Comparison of ENCODE assay signal across 8 mouse cellular contexts in genomic region chr13:49307311-49307969, GRCm38 (mm10). TPM values are rescaled to one million over a fixed set of nuclear protein-coding genes. Genes with fewer than 3 reads are reported as not detected.
DNase-seq lines count a peak whose midpoint lies in the region; ATAC-seq and TF ChIP-seq lines count a peak whose summit lies in the region.

No protein-coding gene starts in this region.

- no peak for DNase-seq in kidney, adult 8-10 months
- peak; percentile 78 for DNase-seq in T-cell, adult 2 months (ENCODE audit: low spot score)
- no peak for DNase-seq in forebrain, postnatal 0 days
- peak; percentile 12 for DNase-seq in mesoderm, embryonic 11.5 days (ENCODE audit: low read depth, low spot score)
- peak; percentile 81 for DNase-seq in thymus, postnatal 0 days (ENCODE audit: low spot score)
- no peak for DNase-seq in adipocyte (ENCODE audit: low spot score)

- no peaks in the 10 kb centered on the region for H3K27me3 ChIP-seq in kidney, embryonic 16.5 days (ENCODE audit: insufficient read depth, low read length)
- no peaks in the 10 kb centered on the region for H3K27me3 ChIP-seq in forebrain, postnatal 0 days (ENCODE audit: insufficient read depth, low read length)
- no peaks in the 10 kb centered on the region for H3K27me3 ChIP-seq in limb, embryonic 12.5 days

- peak; percentile 23; the same call in 1 of the 2 replicates for ATAC-seq in kidney, embryonic 16.5 days (ENCODE audit: low FRiP score, low TSS enrichment)
- peak; percentile 48 for ATAC-seq in forebrain, postnatal 0 days
- ATAC-seq in limb, embryonic 12.5 days (ENCODE audit: insufficient number of reproducible peaks, insufficient read depth, low FRiP score, low TSS enrichment, low read depth), result no peak

- WGBS in kidney, embryonic 16.5 days, result 32% methylated on average over 10 of the region's 10 CpGs
- WGBS in forebrain, postnatal 0 days, result 47% methylated on average over 10 of the region's 10 CpGs
- 36% methylated on average over 10 of the region's 10 CpGs for WGBS in limb, embryonic 12.5 days

- no peaks in the 10 kb centered on the region for H3K9me3 ChIP-seq in kidney, embryonic 16.5 days (ENCODE audit: low read length)
- H3K9me3 ChIP-seq in forebrain, postnatal 0 days (ENCODE audit: low read length), result no peaks in the 10 kb centered on the region
- H3K9me3 ChIP-seq in limb, embryonic 12.5 days, result no peaks in the 10 kb centered on the region

- H3K27ac ChIP-seq in kidney, embryonic 16.5 days (ENCODE audit: low read length), result peak overlapping the region; percentile 59; the same call in 1 of the 2 replicates
- no peak overlapping the region for H3K27ac ChIP-seq in forebrain, postnatal 0 days (ENCODE audit: low read depth, low read length)
- peak overlapping the region; percentile 12; the same call in 1 of the 2 replicates for H3K27ac ChIP-seq in limb, embryonic 12.5 days

- 0 out of 2 replicates have a peak overlapping the region, but pooled peaks have one; percentile 5 for H3K4me2 ChIP-seq in kidney, embryonic 16.5 days (replicated peaks; ENCODE audit: low read depth, low read length)
- no peak overlapping the region for H3K4me2 ChIP-seq in forebrain, postnatal 0 days (ENCODE audit: low read depth)
- no peak overlapping the region for H3K4me2 ChIP-seq in limb, embryonic 12.5 days

- H3K4me3 ChIP-seq in kidney, embryonic 16.5 days (ENCODE audit: low read length), result no peak overlapping the region
- no peak overlapping the region for H3K4me3 ChIP-seq in forebrain, postnatal 0 days (ENCODE audit: low read depth, low read length)
- no peak overlapping the region for H3K4me3 ChIP-seq in limb, embryonic 12.5 days (replicated peaks)

- 0 out of 2 replicates have a peak overlapping the region, but pooled peaks have one; percentile 3 for H3K9ac ChIP-seq in kidney, embryonic 16.5 days (replicated peaks; ENCODE audit: low read length)
- H3K9ac ChIP-seq in forebrain, postnatal 0 days, result no peak overlapping the region
- H3K9ac ChIP-seq in limb, embryonic 12.5 days (replicated peaks), result no peak overlapping the region

- H3K36me3 ChIP-seq in kidney, embryonic 16.5 days (ENCODE audit: insufficient read depth, low read length), result no peaks in the 10 kb centered on the region
- H3K36me3 ChIP-seq in forebrain, postnatal 0 days (ENCODE audit: insufficient read depth), result no peaks in the 10 kb centered on the region; the same call in 1 of the 2 replicates
- no peaks in the 10 kb centered on the region for H3K36me3 ChIP-seq in limb, embryonic 12.5 days

- TF ChIP-seq CTCF in forebrain, postnatal 0 days (IDR thresholded peaks at IDR 0.05; ENCODE audit: low read depth), result no peak

- H3K4me1 ChIP-seq in kidney, embryonic 16.5 days (ENCODE audit: insufficient read depth, low read length), result peaks cover 10% of the 10 kb centered on the region
- no peaks in the 10 kb centered on the region for H3K4me1 ChIP-seq in forebrain, postnatal 0 days (ENCODE audit: insufficient read depth)
- H3K4me1 ChIP-seq in limb, embryonic 12.5 days (replicated peaks), result peaks cover 4% of the 10 kb centered on the region; the same call in 1 of the 2 replicates

RNA-seq across cellular contexts. Expression of gene Fgd3, which starts 12.7 kb away (rescaled TPM):
- polyA plus RNA-seq in kidney, embryonic 16.5 days (2015; fragmentation: Nextera tagmentation; extraction: Ambion mirVana), result 1.0 and 1.1 TPM in 2 replicates
- total RNA-seq in forebrain, postnatal 0 days (2014; rRNA removed), result 14.0 and 17.2 TPM in 2 replicates
- 2.0 and 2.8 TPM in 2 replicates for polyA plus RNA-seq in forebrain, postnatal 0 days (2015; fragmentation: Nextera tagmentation; extraction: Ambion mirVana)
- polyA plus RNA-seq in limb, embryonic 12.5 days (2016; fragmentation: Nextera tagmentation; extraction: Ambion mirVana), result 0.66 and 0.91 TPM in 2 replicates
- 1.7 and 2.1 TPM in 2 replicates for polyA plus RNA-seq in thymus, postnatal 0 days (2015; fragmentation: Nextera tagmentation; extraction: Ambion mirVana)

RNA-seq across cellular contexts. Expression of gene Bicd2, which starts 33.9 kb away (rescaled TPM):
- polyA plus RNA-seq in kidney, embryonic 16.5 days (2015; fragmentation: Nextera tagmentation; extraction: Ambion mirVana), result 27.9 and 29.4 TPM in 2 replicates
- total RNA-seq in forebrain, postnatal 0 days (2014; rRNA removed), result 40.9 and 50.9 TPM in 2 replicates
- polyA plus RNA-seq in forebrain, postnatal 0 days (2015; fragmentation: Nextera tagmentation; extraction: Ambion mirVana), result 20.8 and 23.7 TPM in 2 replicates
- polyA plus RNA-seq in limb, embryonic 12.5 days (2016; fragmentation: Nextera tagmentation; extraction: Ambion mirVana), result 34.7 and 37.6 TPM in 2 replicates
- polyA plus RNA-seq in thymus, postnatal 0 days (2015; fragmentation: Nextera tagmentation; extraction: Ambion mirVana), result 25.4 and 27.0 TPM in 2 replicates

RNA-seq across cellular contexts. Expression of gene Susd3, which starts 58.9 kb away (rescaled TPM):
- polyA plus RNA-seq in kidney, embryonic 16.5 days (2015; fragmentation: Nextera tagmentation; extraction: Ambion mirVana), result 31.2 and 34.5 TPM in 2 replicates
- 0.38 and 0.85 TPM in 2 replicates for total RNA-seq in forebrain, postnatal 0 days (2014; rRNA removed)
- polyA plus RNA-seq in forebrain, postnatal 0 days (2015; fragmentation: Nextera tagmentation; extraction: Ambion mirVana), result 0.77 and 1.2 TPM in 2 replicates
- polyA plus RNA-seq in limb, embryonic 12.5 days (2016; fragmentation: Nextera tagmentation; extraction: Ambion mirVana), result 0.95 and 1.0 TPM in 2 replicates
- polyA plus RNA-seq in thymus, postnatal 0 days (2015; fragmentation: Nextera tagmentation; extraction: Ambion mirVana), result 11.3 and 14.1 TPM in 2 replicates

Comparison
In these comparisons a context has a peak if more than half of its experiments do, and no peak if none do; other contexts are left out.
1. DNase-seq: peak in T-cell, adult 2 months (single experiment), mesoderm, embryonic 11.5 days (single experiment) and thymus, postnatal 0 days (single experiment); none in kidney, adult 8-10 months (0 of 2), forebrain, postnatal 0 days (single experiment) and adipocyte (single experiment).